Mouse (Mus musculus): ENCODE results near the gene Ppp1r37.
"Not testable (repeated sequence)": the region's sequence is repeated elsewhere in the genome, so short reads cannot be mapped to it uniquely, and the experiment has no call there.

Ppp1r37 gene

GRCm38 (mm10) chr7:19562643-19563410 is at the start of gene Ppp1r37:
Gene Ppp1r37 (minus strand): TSS chr7:19563076.
- DNase-seq (ENCODE audit: low spot score): no peak

GRCm38 (mm10) chr7:19610969-19611368 is 48.1 kb upstream of the Ppp1r37 start:
- no peak for DNase-seq (ENCODE audit: low spot score)

GRCm38 (mm10) chr7:19609641-19610332 is 46.9 kb upstream of the Ppp1r37 start:
- no peak for DNase-seq (ENCODE audit: low spot score)

- DNase-seq (ENCODE audit: low spot score): no peak
Observed at GRCm38 (mm10) chr7:19607291-19607690, 44.4 kb upstream of the Ppp1r37 start.

- not testable (repeated sequence) for DNase-seq (ENCODE audit: low spot score)
Observed at GRCm38 (mm10) chr7:19604606-19605214, 41.8 kb upstream of the Ppp1r37 start.

GRCm38 (mm10) chr7:19603849-19604605 is 41.2 kb upstream of the Ppp1r37 start, which contains the start of gene Clasrp:
Gene Clasrp (minus strand): TSS chr7:19604486.
- DNase-seq (ENCODE audit: low spot score): peak; percentile 91

- DNase-seq (ENCODE audit: low spot score): no peak
Observed at GRCm38 (mm10) chr7:19603055-19603454, 40.2 kb upstream of the Ppp1r37 start.

- peak; percentile 66 for DNase-seq (ENCODE audit: low spot score)
Observed at GRCm38 (mm10) chr7:19600562-19600961, 37.7 kb upstream of the Ppp1r37 start.

- DNase-seq (ENCODE audit: low spot score): no peak
Observed at GRCm38 (mm10) chr7:19593061-19593730, 30.3 kb upstream of the Ppp1r37 start.

GRCm38 (mm10) chr7:19589917-19590316 is 27.0 kb upstream of the Ppp1r37 start:
- DNase-seq (ENCODE audit: low spot score): peak; percentile 80

- DNase-seq (ENCODE audit: low spot score): no peak
Observed at GRCm38 (mm10) chr7:19589207-19589606, 26.3 kb upstream of the Ppp1r37 start.

- DNase-seq (ENCODE audit: low spot score): no peak
Observed at GRCm38 (mm10) chr7:19586269-19586668, 23.4 kb upstream of the Ppp1r37 start.

GRCm38 (mm10) chr7:19580634-19581033 is 17.8 kb upstream of the Ppp1r37 start:
- DNase-seq (ENCODE audit: low spot score): no peak

- DNase-seq (ENCODE audit: low spot score): no peak
Observed at GRCm38 (mm10) chr7:19579751-19580150, 16.9 kb upstream of the Ppp1r37 start.

GRCm38 (mm10) chr7:19578436-19578835 is 15.6 kb upstream of the Ppp1r37 start:
- no peak for DNase-seq (ENCODE audit: low spot score)

- DNase-seq (ENCODE audit: low spot score): no peak
Observed at GRCm38 (mm10) chr7:19577877-19578414, 15.1 kb upstream of the Ppp1r37 start.

GRCm38 (mm10) chr7:19577141-19577852 is 14.4 kb upstream of the Ppp1r37 start, which contains the start of the genes Zfp296 and Gemin7:
Gene Zfp296 (plus strand): TSS chr7:19577287.
Gene Gemin7 (minus strand): TSS chr7:19577595.
- no peak for DNase-seq (ENCODE audit: low spot score)

- DNase-seq (ENCODE audit: low spot score): no peak
Observed at GRCm38 (mm10) chr7:19575559-19575958, 12.7 kb upstream of the Ppp1r37 start.

- DNase-seq (ENCODE audit: low spot score): no peak
Observed at GRCm38 (mm10) chr7:19573776-19574140, 10.9 kb upstream of the Ppp1r37 start.
